Mouse (Mus musculus) cerebellum, adult 2 months (tissue): ENCODE measurements around the gene Tdrd1.

Source experiments
- CTCF ChIP-seq: fragments of 200-500 bp; IDR thresholded peaks from 2 replicates; pipeline ENCODE4 v1.5.1; 2011; ENCODE audit warnings: low read depth, mild to moderate bottlenecking, control low read depth, low read length, moderate library complexity, borderline replicate concordance; ENCODE audit not compliant: insufficient read depth
- POLR2A ChIP-seq: fragments of 200-500 bp; IDR thresholded peaks from 2 replicates; pipeline ENCODE4 v1.6.1; 2011; ENCODE audit warnings: low read length, control low read depth, borderline replicate concordance; ENCODE audit not compliant: insufficient read depth

GRCm38 (mm10) chr19:56887879-56888278 lies 61.9 kb downstream of the Tdrd1 start:
- TF ChIP-seq CTCF (no peak), POLR2A (no peak)
